Mouse (Mus musculus) small intestine, adult 2 months (tissue): ENCODE data around the gene Polr2e. TPM values are rescaled to one million over a fixed set of nuclear protein-coding genes. Genes with fewer than 3 reads are reported as not detected.

Source experiments
- H3K27ac ChIP-seq: fragments of 200-500 bp; 2 replicates; pipeline ENCODE4 v1.5.1; 2012; ENCODE audit warnings: low read depth, low read length, control low read depth, inconsistent platforms; ENCODE audit not compliant: insufficient read depth
- H3K27me3 ChIP-seq: fragments of 200-500 bp; 2 replicates; pipeline ENCODE4 v1.6.1; 2012; ENCODE audit warnings: mild to moderate bottlenecking, moderate library complexity, low read length, inconsistent platforms; ENCODE audit not compliant: control insufficient read depth, insufficient read depth
- H3K36me3 ChIP-seq: fragments of 200-500 bp; 2 replicates; pipeline ENCODE4 v1.6.1; 2012; ENCODE audit warnings: mild to moderate bottlenecking, low read length, control low read depth, inconsistent platforms; ENCODE audit not compliant: control insufficient read depth, insufficient read depth
- H3K4me1 ChIP-seq: fragments of 200-500 bp; 2 replicates; pipeline ENCODE4 v1.6.1; 2012; ENCODE audit warnings: low read length, inconsistent platforms, mixed read lengths; ENCODE audit not compliant: control insufficient read depth, insufficient read depth, insufficient read length
- H3K4me3 ChIP-seq: fragments of 200-500 bp; 2 replicates; pipeline ENCODE4 v1.5.1; 2012; ENCODE audit warnings: low read depth, mild to moderate bottlenecking, control low read depth, inconsistent platforms, low read length, moderate library complexity
- CTCF ChIP-seq: fragments of 200-500 bp; IDR thresholded peaks from 2 replicates; pipeline ENCODE4 v1.5.1; 2012; ENCODE audit warnings: low read depth, mild to moderate bottlenecking, control low read depth, inconsistent platforms, low read length, moderate library complexity, mixed read lengths; ENCODE audit not compliant: insufficient replicate concordance, insufficient read length; ENCODE audit errors: extremely low read depth
- POLR2A ChIP-seq: fragments of 200-500 bp; IDR thresholded peaks from 2 replicates; pipeline ENCODE4 v1.6.1; 2012; ENCODE audit warnings: low read depth, mild to moderate bottlenecking, control low read depth, inconsistent platforms, low read length, moderate library complexity
- WGBS: fragments of 180-500 bp; shearing (Covaris S2); methylation state at CpG from one replicate; pipeline ENCODE4 v1.1.7; 2018; 5-methylcytosine and 5-hydroxymethylcytosine counted together
- polyA plus RNA-seq: library from polyadenylated mRNA; depleted of rRNA; stranded (reverse); fragments of >200 nt; gene quantifications from 2 replicates; pipeline ENCODE4 v1.2.3, GENCODE M21; 2012

Gene Polr2e
- polyA plus RNA-seq, 1 experiment = 186 TPM

- H3K4me3 ChIP-seq = no peak overlapping the region
- peaks cover 29% of the 10 kb centered on the region for H3K4me1 ChIP-seq
- no peaks in the 10 kb centered on the region for H3K27me3 ChIP-seq
- WGBS = 48% methylated on average over 9 of the region's 9 CpGs
- peak overlapping the region; percentile 67 for H3K27ac ChIP-seq
- TF ChIP-seq CTCF (no peak), POLR2A (no peak)
- H3K36me3 ChIP-seq = peaks cover 57% of the 10 kb centered on the region
Measured at GRCm38 (mm10) chr10:80070837-80071515, 31.4 kb upstream of the Polr2e start.

- Histone ChIP-seq H3K27ac (no peak overlapping the region), H3K4me3 (no peak overlapping the region), H3K27me3 (no peaks in the 10 kb centered on the region), H3K4me1 (peaks cover 23% of the 10 kb centered on the region), H3K36me3 (peaks cover 61% of the 10 kb centered on the region)
- TF ChIP-seq POLR2A = no peak
- no peak for TF ChIP-seq CTCF
- 85% methylated on average over 4 of the region's 4 CpGs for WGBS
Measured at GRCm38 (mm10) chr10:80069948-80070450, 30.4 kb upstream of the Polr2e start.

- Histone ChIP-seq H3K4me1 (peaks cover 20% of the 10 kb centered on the region), H3K36me3 (peaks cover 66% of the 10 kb centered on the region), H3K27me3 (no peaks in the 10 kb centered on the region), H3K27ac (no peak overlapping the region), H3K4me3 (no peak overlapping the region)
- no peak for TF ChIP-seq CTCF
- TF ChIP-seq POLR2A = no peak
- WGBS = 90% methylated on average over 6 of the region's 7 CpGs
Measured at GRCm38 (mm10) chr10:80069251-80069650, 29.7 kb upstream of the Polr2e start.

GRCm38 (mm10) chr10:80063877-80064650 is 24.5 kb upstream of the Polr2e start:
- no peaks in the 10 kb centered on the region for H3K4me1 ChIP-seq
- 85% methylated on average over 23 of the region's 23 CpGs for WGBS
- no peaks in the 10 kb centered on the region for H3K27me3 ChIP-seq
- peaks cover 91% of the 10 kb centered on the region for H3K36me3 ChIP-seq
- H3K4me3 ChIP-seq = no peak overlapping the region
- no peak overlapping the region for H3K27ac ChIP-seq
- TF ChIP-seq POLR2A = no peak
- no peak for TF ChIP-seq CTCF

- Histone ChIP-seq H3K4me1 (no peaks in the 10 kb centered on the region), H3K36me3 (peaks cover 92% of the 10 kb centered on the region), H3K27me3 (no peaks in the 10 kb centered on the region), H3K27ac (no peak overlapping the region), H3K4me3 (no peak overlapping the region)
- TF ChIP-seq POLR2A (no peak), CTCF (no peak)
- 96% methylated on average over 5 of the region's 5 CpGs for WGBS
Measured at GRCm38 (mm10) chr10:80063104-80063503, 23.5 kb upstream of the Polr2e start.

- TF ChIP-seq POLR2A (no peak), CTCF (no peak)
- no peak overlapping the region for H3K4me3 ChIP-seq
- WGBS = 88% methylated on average over 30 of the region's 30 CpGs
- peaks cover 68% of the 10 kb centered on the region for H3K36me3 ChIP-seq
- no peak overlapping the region for H3K27ac ChIP-seq
- H3K4me1 ChIP-seq = peaks cover 9% of the 10 kb centered on the region
- no peaks in the 10 kb centered on the region for H3K27me3 ChIP-seq
Measured at GRCm38 (mm10) chr10:80057683-80058326, 18.2 kb upstream of the Polr2e start.
